Mouse (Mus musculus): ENCODE results near the gene Hand2. TPM values are rescaled to one million over a fixed set of nuclear protein-coding genes. Genes with fewer than 3 reads are reported as not detected.

The Hand2 gene
- total RNA-seq, 2 experiments from 2014 or later = not detected

DNA sequence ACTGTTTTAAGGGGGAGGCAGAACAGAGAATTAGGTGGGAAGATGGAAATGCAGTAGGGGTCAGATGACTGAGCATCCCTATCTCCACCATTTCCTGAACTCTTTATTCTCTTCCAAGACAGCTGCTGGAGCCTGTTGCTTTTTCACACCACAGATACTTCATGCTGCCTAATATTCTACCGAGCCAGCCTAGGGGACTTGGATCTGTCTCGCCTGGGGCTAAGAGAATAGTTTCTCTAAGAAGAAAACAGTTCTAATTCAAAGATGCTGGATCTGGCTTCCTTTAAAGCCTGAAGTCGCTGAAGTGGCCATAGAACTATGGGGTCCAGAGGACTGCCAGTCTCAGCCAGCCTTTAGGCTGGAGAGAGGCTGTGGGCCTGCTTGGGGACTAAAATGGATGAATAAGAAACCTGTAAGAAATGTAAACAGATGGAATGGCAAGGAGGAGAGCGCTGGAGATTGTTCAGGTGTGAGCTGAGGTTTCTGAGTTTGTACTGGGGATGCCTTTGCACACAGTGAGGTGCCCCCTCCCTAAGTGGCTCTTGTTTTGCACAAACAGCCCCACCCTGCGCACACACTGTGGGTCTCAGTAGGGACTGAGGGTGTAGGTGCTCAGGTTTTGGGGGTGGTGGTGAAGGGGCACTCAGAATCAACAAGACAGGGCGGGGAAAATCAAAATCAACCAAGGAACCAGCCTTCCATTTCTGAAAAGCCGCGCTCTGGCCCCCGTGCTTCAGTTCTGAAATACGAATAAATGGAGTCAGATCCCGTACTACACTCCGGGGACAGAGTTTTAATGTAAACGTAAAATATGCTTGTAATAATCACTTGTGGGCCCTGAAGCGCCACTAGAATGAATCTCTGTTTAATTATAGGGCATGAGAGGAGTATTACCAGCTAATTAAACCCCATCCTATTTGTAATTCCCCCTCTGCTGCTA lies 19.2 kb downstream of the Hand2 start:
- ATAC-seq (replicated peaks; ENCODE audit: low FRiP score, poor library complexity, severe bottlenecking) = no peak

DNA sequence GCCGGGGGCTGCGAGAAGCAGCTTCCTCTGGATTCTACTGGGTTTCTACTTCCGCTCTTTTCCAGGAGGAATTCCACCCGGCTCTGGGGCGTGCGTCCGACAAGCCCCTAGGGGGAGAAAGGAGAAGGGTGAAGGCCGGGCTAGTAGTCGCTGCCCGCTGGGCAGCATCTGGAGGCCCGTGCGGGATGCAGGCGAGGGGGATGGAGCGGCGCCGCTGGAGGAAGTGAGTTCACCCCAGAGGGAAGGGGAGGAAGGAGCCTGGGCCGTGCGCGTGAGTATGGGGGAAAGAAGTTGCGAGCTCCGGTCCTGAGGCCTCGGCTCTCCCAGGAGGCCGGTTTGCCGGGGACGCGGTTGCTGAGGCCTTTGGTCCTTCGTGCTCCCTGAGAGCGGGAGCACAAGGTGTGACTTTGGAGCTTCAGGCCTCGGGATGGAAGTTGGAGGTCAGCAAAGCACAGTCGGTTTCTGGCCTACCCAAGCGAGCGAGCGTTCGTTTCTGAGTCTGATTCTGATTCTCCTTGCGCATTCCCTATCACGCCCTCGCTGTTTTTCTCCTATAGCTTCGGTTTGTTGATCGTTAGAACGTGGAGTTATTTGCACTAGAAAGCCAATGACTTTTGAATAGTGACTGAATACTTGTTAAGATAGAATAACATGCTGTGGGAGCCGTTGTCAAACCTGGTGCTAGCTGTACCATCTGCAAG lies 20.2 kb downstream of the Hand2 start:
- no peak for ATAC-seq (replicated peaks; ENCODE audit: low FRiP score, poor library complexity, severe bottlenecking)

DNA sequence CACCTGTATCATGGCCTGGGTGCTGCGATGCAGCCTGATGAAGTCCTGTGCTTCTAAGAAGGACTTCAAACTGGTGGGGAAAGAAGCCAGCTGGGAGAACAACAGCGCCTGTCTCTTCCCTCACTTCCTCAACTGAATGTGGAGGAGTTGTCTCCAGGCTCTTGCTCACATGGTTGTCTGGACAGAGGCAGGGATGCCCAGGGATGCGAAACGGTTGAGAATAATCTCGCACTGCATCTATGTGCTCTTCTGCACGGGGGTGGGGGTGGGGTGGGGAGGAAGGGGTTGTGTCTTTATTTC lies 20.7 kb downstream of the Hand2 start:
- ATAC-seq (replicated peaks; ENCODE audit: low FRiP score, poor library complexity, severe bottlenecking) = no peak

DNA sequence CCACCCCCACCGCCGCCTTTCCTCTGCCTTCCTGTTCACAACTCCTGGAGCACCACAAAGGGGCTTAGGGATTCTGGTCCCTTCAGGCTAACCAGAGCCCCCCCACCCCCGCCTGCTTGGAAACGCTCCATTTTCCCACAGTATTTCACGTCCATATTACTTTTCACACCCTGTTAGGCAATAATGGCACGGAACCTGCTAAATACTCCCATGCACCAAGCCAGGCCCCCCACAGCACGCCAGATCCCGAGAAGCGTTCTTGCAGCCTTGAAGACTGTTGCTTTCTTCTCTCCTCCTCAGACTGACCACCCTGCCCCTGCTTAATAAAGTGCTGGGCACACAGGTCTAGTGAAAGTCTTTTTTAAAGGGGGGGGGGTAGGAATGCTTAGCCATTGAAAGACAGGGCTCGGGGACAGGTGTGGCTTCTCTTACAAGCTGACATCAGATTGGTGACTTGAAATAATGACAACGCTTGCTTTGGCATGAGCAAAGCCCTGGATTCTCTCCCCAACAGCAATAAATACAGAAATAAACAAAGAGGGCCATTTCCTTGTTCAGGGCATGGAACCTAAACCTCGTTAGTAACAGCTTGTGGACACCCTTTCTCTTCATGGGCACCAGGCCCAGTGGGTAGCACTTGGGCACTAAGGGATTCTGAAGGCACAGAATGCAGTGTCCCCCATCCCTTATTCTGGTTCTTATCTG lies 21.8 kb downstream of the Hand2 start:
- ATAC-seq (replicated peaks; ENCODE audit: low FRiP score, poor library complexity, severe bottlenecking) = no peak

DNA sequence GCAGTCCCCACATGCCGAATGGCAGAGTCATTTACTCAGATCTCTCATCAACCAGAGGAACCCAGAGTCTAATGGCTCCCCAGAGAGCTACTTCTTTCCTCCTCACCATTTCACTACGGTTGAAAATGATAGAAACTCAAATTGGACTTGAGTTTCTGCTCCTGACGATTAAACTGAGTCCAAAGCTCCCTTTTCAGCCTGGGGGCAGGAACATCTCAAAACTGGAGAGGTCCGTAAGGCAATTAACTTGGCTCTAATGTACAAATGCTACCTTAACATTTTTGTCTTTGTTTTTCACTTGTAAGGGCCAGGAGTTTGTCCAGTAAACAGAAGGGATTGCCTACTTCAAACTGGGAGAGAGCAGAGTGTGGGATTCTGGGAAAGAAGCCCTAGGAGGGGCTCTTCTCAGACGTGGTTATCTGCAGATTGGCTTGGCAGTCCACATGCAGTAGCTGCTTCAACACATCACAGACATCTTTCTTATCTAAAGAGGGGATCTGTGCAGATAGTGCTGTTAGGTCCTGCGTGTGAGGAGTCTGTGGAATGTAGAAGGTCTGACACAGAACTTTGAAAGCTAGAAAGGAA lies 23.0 kb downstream of the Hand2 start:
- ATAC-seq (replicated peaks; ENCODE audit: low FRiP score, poor library complexity, severe bottlenecking) = no peak

DNA sequence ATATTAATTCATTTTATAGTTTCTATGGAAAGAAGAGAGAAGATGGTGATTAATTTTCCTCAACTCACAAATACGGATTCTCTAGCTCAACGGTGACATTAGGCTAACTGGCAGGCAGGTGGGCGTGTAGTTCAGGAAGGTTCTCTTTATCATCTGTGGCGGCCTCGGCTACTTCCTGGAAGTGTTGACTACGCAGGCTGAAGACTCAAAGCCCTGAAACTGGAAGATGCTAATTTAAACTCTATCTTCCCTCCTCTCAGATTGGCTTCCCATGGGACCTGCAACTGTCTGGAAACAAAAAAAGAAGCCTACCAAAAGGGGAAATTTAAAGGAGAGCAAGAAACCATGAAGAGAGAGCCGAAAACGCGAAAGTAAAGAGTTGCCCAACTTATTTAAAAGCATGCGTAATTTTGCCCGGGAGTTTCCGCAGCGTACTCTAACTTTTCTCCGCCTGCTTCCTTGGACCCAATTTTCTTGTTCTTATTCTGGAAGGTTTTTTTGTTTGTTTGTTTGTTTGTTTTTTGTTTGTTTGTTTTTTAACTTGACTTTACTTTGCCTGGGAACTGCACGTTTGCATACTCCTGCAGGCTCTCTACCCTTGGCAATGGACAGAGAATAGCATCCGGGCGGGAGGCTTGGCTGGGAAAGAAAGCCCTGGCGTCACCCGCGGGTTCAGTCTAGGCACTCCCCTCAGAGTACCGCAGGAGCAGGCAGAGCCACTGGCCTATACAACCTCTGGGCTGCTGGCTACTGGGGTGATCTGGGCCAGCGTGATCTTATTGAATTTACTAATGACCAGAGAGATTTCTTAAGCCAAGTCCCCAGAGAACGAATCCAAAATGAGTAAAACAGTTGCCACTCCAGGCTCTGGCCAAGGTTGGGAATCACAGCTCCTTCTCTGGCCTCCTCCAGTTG lies 24.4 kb downstream of the Hand2 start:
- no peak for ATAC-seq (replicated peaks; ENCODE audit: low FRiP score, poor library complexity, severe bottlenecking)

DNA sequence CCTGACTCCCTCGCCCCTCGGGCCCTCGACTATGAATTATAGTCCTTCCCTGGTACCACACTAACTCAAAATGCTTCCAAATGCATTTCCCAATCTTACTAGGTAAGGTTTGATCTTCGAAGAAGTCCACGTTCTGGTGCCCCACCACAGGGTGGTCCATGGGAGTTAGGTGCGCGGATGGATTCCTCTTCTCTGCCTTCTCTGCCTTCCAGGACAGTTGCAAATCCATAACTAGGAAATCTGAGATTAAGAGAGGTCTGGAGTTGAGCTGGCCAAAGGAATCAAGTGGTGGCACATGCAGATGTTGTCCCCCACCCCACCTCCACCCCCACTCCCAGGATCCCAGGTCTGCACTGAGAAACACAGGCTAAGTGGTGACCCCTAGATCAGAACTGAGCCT lies 25.6 kb downstream of the Hand2 start:
- no peak for ATAC-seq (replicated peaks; ENCODE audit: low FRiP score, poor library complexity, severe bottlenecking)

DNA sequence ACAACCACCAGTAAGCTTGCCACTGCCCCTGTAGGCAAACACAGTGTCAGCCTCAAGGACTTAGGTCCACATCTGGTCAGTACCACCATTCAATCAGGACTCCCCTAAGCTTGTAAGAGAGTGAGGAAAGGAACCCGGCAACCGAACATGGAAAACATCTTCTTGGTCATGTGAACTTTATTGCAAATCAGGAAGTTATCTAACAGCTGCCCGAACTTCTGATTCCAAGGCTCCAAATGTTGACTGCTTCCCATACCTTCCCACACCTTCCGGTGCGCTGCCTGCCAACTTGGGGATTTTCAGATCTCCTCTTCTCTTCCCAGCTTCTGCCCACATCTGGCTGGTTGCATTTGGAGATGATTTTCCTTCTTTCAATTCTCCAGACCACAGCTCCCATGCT lies 26.4 kb downstream of the Hand2 start:
- ATAC-seq (replicated peaks; ENCODE audit: low FRiP score, poor library complexity, severe bottlenecking) = no peak

DNA sequence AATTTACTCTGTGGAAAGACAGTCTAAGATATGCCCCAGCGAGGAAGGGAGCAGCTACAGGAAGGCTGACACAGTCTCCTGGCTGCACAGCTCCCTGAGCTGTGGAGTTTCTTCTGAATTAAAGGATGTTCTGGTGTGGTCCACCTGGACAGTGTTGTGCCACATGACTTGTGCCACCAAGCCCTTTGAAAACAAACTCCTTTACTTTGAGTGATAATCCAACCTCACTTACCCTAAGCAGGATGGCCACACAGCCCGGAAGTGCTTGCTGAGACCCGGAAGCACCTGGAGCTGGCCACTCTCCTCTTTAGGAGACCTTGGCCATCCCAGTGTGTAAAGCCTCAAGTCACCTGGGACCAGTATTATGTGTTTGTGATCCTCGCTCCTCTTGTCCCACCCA lies 27.5 kb downstream of the Hand2 start:
- ATAC-seq (replicated peaks; ENCODE audit: low FRiP score, poor library complexity, severe bottlenecking) = no peak

DNA sequence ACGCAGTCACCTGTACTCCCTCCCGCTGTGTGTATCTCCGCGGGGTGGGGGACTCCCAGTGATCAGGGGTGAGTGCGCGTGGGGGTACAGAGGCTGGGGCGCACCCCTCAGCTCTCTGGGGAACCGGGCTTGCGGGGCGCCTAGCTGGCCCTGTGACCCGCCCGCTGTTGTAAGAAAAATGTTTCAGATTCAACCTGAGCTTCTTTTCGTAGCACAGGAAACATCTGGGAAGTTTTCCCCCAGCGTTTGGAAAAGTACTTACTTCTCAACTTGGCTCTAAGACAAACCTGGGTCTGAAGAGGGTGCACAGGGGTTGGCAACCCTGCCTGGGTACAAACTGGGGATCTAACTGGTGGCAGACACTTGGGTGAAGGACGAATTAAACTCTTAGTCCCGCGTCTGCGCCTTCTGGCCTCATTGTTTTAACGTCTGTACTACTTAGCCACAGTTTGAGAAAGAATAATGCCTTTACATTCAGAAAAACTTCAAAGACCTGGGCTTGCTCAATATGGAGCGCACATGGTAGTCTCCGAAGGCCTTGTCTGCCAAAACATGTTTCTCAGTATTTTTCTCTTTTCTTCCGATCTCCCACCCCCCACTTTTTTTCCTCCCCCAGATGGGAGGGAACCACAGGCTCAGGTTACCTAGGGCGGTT lies 28.2 kb downstream of the Hand2 start:
- ATAC-seq (replicated peaks; ENCODE audit: low FRiP score, poor library complexity, severe bottlenecking) = no peak

DNA sequence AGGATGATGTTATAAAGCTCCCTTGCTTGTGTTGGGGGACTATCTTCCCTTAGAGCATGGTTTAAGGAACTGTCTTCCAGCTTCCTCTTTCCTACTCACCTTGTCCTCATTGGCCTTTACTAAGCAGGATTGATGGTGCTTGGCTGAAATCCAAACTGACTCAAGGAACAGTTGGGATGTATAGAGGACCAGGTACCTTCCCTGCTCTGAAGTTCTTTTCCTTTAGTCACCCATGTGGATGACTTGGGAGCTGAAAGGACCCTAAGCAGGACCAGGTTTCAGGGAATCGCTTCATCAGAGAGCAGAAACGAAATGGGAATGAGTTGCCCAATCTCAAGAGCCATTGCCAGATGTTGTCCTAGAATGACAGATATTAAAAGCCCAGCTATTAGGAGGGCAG lies 31.1 kb downstream of the Hand2 start:
- ATAC-seq (replicated peaks; ENCODE audit: low FRiP score, poor library complexity, severe bottlenecking) = no peak

DNA sequence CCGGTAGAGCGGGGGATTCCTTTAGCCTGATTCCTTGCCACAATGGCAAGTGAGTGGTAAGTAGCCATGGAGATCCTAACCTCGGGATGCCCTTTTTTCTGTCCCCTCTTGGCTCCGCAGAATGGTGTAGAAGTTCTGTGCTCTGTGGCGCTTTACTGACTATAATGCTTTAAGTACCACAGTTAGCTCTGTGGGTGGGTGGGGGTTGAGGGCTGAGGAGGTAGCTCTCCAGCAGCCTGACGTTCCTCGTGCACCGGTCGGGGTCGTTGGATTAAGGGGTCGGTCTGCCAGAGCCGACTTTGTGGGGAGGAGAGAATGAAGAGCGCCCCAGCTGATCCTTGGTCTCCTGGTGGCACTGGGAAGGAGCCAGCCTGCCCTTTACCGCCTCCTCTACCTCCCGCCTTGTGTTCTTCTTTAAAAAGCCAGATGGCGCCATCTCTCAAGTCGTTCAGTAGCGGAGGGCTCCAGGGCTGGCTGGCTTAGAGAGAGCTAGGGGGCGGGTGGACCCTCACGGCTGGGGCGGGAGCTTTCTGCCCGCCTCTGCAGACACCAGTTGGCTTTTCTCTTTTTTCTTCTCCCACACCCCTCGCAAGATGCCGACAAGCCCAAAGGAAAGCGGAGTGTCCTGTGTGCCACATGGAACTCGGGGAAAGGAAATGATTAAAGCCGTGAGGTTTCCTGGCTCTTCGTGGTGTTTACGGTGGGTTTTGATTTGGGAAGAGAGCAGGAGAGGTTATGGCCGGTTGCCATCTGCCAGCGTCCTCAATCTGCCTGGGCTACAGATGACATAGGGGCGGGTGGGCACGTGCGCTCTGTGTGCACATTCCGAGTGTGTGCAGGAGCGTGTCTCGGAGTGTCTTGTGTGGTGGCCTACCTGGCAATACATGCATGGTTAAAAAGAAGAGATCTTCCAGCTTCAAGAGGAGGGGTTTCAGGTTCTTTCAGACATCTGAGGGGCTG lies 32.8 kb downstream of the Hand2 start:
- ATAC-seq (replicated peaks; ENCODE audit: low FRiP score, poor library complexity, severe bottlenecking) = no peak

DNA sequence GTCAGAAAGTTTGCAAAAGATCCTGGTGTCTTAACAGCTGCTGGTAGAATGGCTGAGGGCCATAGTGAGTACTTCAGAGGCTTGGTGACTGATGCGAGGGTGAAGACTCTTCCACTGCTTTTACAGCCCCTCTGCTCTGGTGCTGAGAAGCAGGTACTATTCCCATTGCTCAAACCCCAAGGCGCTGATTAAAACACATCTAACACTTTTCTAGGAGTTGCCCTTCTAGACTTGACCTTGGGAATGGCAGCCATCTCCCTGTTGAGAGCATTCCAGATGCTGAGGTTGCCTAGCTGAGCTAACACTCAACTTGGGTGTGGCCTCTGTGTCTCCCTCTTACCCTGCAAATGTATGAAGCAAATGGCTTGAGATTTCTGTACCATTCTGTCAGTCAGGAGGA lies 34.1 kb downstream of the Hand2 start:
- ATAC-seq (replicated peaks; ENCODE audit: low FRiP score, poor library complexity, severe bottlenecking) = no peak

DNA sequence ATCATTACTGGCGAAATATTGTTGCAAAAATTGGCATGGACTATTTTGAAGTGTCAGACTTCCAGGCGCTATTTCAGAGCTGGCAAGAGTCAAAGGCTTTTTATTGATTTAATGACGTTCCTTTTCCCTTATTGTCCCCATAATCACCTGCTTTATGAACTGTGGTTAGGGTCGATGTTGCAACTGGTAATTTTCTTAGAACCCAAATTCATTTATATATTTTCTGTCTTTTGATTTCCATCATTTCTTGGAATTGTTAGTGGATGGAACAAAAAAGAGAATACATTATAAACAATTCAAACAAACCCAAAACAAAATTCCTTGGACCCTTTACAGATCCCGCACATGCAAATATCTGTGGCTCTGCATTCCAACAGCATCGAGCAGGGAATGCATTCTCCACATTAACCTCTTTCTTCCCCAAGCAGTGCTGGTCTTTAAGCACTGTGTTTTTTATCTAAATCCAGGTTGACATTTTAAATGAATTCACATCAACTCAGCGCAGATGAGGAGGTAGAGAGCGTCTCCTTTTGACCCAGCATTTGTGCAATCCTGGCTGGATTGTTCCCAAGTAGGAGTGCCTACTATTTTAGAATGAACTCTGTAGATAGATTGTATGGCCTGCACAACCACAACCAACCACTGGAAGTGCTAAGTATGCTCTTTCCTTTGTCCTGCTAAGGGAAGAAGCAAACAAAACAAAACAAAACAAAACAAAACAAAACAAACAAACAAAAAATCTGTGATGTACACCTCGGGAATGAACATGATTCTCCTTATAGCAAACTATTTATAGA lies 35.9 kb downstream of the Hand2 start:
- no peak for ATAC-seq (replicated peaks; ENCODE audit: low FRiP score, poor library complexity, severe bottlenecking)

DNA sequence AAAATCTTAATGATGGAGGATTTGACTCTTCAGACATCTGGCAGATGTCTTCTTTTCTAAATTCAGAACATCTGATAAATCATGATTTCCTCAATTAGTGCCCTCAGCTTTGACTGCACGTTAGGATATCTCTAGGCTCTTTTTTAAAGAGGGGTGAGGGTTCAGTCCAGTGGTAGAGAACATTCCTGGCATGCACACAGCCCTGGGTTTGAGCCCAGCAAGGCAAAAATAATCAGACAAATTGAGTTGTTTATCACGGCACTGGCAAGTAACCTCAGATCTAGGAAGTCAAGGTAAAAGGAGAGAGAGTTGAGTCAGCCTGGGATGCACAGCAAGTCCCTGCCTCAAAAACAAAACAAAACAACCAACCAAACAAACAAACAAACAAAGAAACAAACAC lies 39.7 kb downstream of the Hand2 start:
- ATAC-seq (replicated peaks; ENCODE audit: low FRiP score, poor library complexity, severe bottlenecking) = no peak

DNA sequence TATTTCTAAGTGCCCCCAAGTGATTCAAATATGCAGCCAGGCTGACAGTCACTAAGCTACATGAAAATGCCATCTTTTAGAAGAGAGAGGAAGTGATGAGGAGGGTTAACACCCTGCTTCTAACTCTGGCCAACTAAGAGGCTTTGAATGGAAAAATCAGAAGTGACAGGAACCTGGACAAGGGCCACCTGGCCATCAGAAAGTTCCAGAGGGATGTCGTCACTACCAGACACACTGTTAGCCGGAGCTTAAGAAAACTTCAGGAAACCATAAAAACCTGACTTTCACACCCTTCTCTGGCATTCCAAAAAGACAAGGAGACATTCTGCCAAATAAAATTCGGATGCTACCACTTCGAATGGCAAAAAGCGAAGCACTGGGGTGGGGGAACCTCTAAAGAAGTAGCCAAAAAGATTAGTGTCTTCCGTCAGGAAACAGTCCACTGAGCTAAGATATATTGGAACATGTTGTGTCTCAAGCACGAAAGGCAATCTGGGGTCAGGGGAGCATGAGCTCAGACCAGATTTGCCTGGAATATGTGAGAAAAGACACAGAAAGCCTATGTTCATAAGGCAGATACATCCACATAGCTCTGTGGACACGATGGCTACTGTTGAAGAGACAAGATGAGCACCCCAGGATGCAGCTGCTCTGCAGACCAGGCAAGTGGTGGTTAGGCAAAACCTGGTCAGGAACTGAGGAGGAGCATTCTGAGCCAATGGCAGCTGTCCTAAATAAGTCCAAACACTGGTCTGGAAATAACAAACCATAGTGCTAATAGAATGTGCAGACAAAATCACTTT lies 40.4 kb downstream of the Hand2 start:
- no peak for ATAC-seq (replicated peaks; ENCODE audit: low FRiP score, poor library complexity, severe bottlenecking)

All from erythroid progenitor cell, adult 5-6 weeks (primary cell).